Mouse (Mus musculus): ENCODE results near the gene Rtkn2. TPM values are rescaled to one million over a fixed set of nuclear protein-coding genes. Genes with fewer than 3 reads are reported as not detected.
A peak's percentile ranks its signal among the peaks of the same experiment; 100 is the strongest.

Rtkn2 gene
- polyA plus RNA-seq, 1 experiment = 0.05 TPM

DNA sequence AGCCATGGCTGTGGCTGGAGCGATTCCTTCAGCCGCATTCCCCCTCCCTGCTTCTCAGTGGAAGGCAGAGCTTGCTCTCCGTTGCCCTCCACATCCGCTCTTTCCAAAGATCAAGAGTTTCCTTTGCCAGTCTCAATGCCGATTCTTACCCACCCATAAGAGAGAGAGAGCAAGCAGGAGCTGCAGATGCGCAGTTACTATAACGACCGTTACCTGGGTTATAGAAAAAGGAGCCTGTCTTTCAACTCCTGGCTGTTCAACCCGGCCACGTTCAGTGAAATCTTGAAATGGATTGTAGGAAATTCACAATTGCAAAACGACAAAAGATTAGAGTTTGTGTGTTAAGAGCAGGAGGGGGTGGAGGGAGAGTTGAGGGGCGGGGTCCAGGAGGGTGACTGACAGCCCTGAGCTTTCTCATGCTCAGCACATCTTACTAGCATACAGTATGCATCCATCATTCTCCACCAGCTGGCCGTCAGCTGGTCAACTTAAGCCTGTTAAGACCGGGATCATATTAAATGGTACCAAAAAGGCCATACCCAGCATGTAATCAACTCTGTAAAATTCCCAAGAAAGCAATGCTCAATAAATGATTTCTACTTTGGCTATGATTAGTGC, 72.1 kb downstream of the Rtkn2 start:
- Histone ChIP-seq H3K36me3 (ENCODE audit: control insufficient read depth, insufficient read depth, low read length) (no peaks in the 10 kb centered on the region), H3K27ac (ENCODE audit: insufficient read depth, low read depth, low read length) (no peak overlapping the region), H3K4me1 (ENCODE audit: control insufficient read depth, insufficient read depth, low read length) (no peaks in the 10 kb centered on the region), H3K27me3 (replicated peaks; ENCODE audit: control insufficient read depth, insufficient read depth, low read length) (no peaks in the 10 kb centered on the region), H3K4me3 (ENCODE audit: insufficient read depth, low read depth, low read length) (no peak overlapping the region)
- TF ChIP-seq CTCF (conservative IDR thresholded peaks at IDR 0.05; ENCODE audit: insufficient read depth, insufficient read length, low read depth, low read length) (no peak), POLR2A (IDR thresholded peaks at IDR 0.05; ENCODE audit: low read depth, low read length) (no peak)
- DNase-seq = no peak
- WGBS = 93% methylated on average over 14 of the region's 14 CpGs

DNA sequence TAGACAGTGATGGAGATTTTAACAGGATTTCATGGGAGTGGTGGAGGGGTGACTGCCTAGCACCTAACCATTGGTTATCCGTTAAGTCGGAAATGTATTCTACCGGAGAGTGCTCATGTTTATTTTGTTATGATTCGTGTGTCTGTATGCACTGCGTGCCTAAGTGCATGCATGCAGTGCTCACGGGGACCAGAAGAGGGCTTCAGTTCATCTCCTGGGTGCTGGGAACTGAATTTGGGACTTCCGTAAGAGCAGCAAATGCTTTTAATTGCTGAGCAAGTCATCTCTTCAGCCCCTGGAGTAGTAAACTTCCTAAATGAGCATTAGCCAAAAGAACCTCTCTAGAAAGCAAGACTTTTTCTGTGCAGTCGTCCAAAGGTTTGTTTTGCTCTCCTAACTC, 72.9 kb downstream of the Rtkn2 start:
- no peak overlapping the region for H3K4me3 ChIP-seq (ENCODE audit: insufficient read depth, low read depth, low read length)
- TF ChIP-seq CTCF (conservative IDR thresholded peaks at IDR 0.05; ENCODE audit: insufficient read depth, insufficient read length, low read depth, low read length) (0 out of 2 replicates have a peak, but pooled peaks have one; percentile 14), POLR2A (IDR thresholded peaks at IDR 0.05; ENCODE audit: low read depth, low read length) (no peak)
- H3K36me3 ChIP-seq (ENCODE audit: control insufficient read depth, insufficient read depth, low read length) = no peaks in the 10 kb centered on the region
- 96% methylated on average over 8 of the region's 8 CpGs for WGBS
- H3K27me3 ChIP-seq (replicated peaks; ENCODE audit: control insufficient read depth, insufficient read depth, low read length) = no peaks in the 10 kb centered on the region
- H3K27ac ChIP-seq (ENCODE audit: insufficient read depth, low read depth, low read length) = no peak overlapping the region
- no peaks in the 10 kb centered on the region for H3K4me1 ChIP-seq (ENCODE audit: control insufficient read depth, insufficient read depth, low read length)
- no peak for DNase-seq

DNA sequence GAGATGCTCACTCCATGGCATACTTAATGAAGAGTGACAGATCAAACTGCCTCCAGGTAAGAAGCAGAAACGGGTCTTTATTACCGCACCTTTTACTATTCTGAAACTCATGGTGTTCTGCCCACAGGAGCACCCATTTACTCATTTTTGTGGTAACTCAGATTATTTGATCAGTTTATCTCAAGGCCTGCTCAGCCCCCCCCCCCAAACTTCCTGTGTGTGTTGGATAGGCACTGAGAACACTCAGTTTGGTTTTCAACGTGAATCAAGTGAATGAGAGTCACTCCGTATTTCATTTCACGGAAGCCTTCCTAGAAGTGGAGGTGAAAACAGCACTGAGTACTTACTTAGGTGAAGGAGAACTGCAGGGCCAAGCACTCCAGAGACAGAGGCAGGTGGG, 74.8 kb downstream of the Rtkn2 start:
- no peak overlapping the region for H3K4me3 ChIP-seq (ENCODE audit: insufficient read depth, low read depth, low read length)
- H3K4me1 ChIP-seq (ENCODE audit: control insufficient read depth, insufficient read depth, low read length) = no peaks in the 10 kb centered on the region
- DNase-seq = no peak
- H3K36me3 ChIP-seq (ENCODE audit: control insufficient read depth, insufficient read depth, low read length) = no peaks in the 10 kb centered on the region
- TF ChIP-seq CTCF (conservative IDR thresholded peaks at IDR 0.05; ENCODE audit: insufficient read depth, insufficient read length, low read depth, low read length) (no peak), POLR2A (IDR thresholded peaks at IDR 0.05; ENCODE audit: low read depth, low read length) (no peak)
- no peaks in the 10 kb centered on the region for H3K27me3 ChIP-seq (replicated peaks; ENCODE audit: control insufficient read depth, insufficient read depth, low read length)
- WGBS = 83% methylated on average over 5 of the region's 5 CpGs
- H3K27ac ChIP-seq (ENCODE audit: insufficient read depth, low read depth, low read length) = no peak overlapping the region

DNA sequence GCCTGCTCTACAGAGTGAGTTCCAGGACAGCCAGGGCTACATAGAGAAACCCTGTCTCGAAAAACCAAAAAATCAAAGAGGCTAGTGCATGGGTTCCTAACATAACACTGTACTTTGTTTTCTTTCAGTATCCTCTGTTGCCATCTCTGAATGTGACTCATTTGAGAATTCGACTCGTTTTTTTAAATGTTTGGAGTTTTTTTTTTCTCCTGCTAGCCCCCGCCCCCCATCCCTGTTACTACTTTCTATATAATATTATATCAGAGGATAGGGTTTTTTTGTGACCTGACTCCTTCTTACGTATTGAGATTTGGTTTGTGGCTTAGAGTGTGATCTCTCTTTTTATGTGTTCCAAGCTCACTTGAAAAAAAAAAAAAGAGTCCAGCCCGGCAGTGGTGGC, 75.3 kb downstream of the Rtkn2 start:
- Histone ChIP-seq H3K36me3 (ENCODE audit: control insufficient read depth, insufficient read depth, low read length) (no peaks in the 10 kb centered on the region), H3K4me1 (ENCODE audit: control insufficient read depth, insufficient read depth, low read length) (no peaks in the 10 kb centered on the region), H3K27me3 (replicated peaks; ENCODE audit: control insufficient read depth, insufficient read depth, low read length) (no peaks in the 10 kb centered on the region), H3K4me3 (ENCODE audit: insufficient read depth, low read depth, low read length) (no peak overlapping the region), H3K27ac (ENCODE audit: insufficient read depth, low read depth, low read length) (no peak overlapping the region)
- WGBS = 82% methylated on average over 6 of the region's 6 CpGs
- TF ChIP-seq POLR2A (IDR thresholded peaks at IDR 0.05; ENCODE audit: low read depth, low read length) (no peak), CTCF (conservative IDR thresholded peaks at IDR 0.05; ENCODE audit: insufficient read depth, insufficient read length, low read depth, low read length) (no peak)
- DNase-seq = no peak

DNA sequence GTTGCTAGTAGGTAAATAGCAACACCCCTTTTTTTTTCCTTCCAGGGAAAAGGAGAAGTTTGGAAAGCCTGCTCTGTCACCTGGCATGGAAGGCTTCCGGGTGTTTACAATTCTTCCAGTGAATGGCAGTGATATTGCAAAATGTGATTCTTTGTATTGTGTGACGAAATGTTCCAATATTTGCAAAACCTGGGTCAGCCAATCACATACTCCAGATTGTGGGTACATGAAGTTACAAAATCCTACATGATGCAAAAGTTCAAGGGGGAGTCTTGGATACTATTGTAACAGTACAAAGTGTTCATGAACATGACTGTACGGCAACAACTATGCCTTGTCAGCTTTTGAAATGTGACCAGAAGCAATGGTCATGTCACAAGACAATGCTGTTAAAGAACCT, 78.5 kb downstream of the Rtkn2 start:
- no peaks in the 10 kb centered on the region for H3K27me3 ChIP-seq (replicated peaks; ENCODE audit: control insufficient read depth, insufficient read depth, low read length)
- no peak overlapping the region for H3K27ac ChIP-seq (ENCODE audit: insufficient read depth, low read depth, low read length)
- no peaks in the 10 kb centered on the region for H3K4me1 ChIP-seq (ENCODE audit: control insufficient read depth, insufficient read depth, low read length)
- H3K4me3 ChIP-seq (ENCODE audit: insufficient read depth, low read depth, low read length) = no peak overlapping the region
- no peak for DNase-seq
- 91% methylated on average over 3 of the region's 3 CpGs for WGBS
- H3K36me3 ChIP-seq (ENCODE audit: control insufficient read depth, insufficient read depth, low read length) = no peaks in the 10 kb centered on the region
- TF ChIP-seq CTCF (conservative IDR thresholded peaks at IDR 0.05; ENCODE audit: insufficient read depth, insufficient read length, low read depth, low read length) = no peak
- no peak for TF ChIP-seq POLR2A (IDR thresholded peaks at IDR 0.05; ENCODE audit: low read depth, low read length)

DNA sequence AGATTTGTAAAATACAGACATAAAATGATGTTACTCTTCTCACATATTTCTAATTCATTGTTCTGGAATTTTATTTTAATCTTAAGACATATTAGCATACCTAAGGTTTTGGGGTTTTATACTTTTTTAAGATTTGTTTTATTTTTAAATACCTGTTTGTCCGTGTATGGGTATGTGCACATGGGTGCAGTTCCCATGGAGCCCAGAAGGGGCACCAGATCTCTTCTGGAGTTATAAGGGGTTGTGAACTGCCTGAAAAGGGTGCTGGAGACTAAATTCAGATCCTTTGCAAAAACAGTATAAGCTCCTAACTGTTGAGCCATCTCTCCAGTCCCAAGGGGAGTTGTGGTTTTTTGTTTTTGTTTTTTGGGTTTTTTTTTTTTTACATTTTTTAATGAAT, 79.0 kb downstream of the Rtkn2 start:
- Histone ChIP-seq H3K27ac (ENCODE audit: insufficient read depth, low read depth, low read length) (no peak overlapping the region), H3K4me3 (ENCODE audit: insufficient read depth, low read depth, low read length) (no peak overlapping the region), H3K4me1 (ENCODE audit: control insufficient read depth, insufficient read depth, low read length) (no peaks in the 10 kb centered on the region), H3K36me3 (ENCODE audit: control insufficient read depth, insufficient read depth, low read length) (no peaks in the 10 kb centered on the region), H3K27me3 (replicated peaks; ENCODE audit: control insufficient read depth, insufficient read depth, low read length) (no peaks in the 10 kb centered on the region)
- DNase-seq = no peak
- WGBS = 96% methylated on average over 1 of the region's 1 CpGs
- no peak for TF ChIP-seq POLR2A (IDR thresholded peaks at IDR 0.05; ENCODE audit: low read depth, low read length)
- no peak; the same call in 1 of the 2 replicates for TF ChIP-seq CTCF (conservative IDR thresholded peaks at IDR 0.05; ENCODE audit: insufficient read depth, insufficient read length, low read depth, low read length)

DNA sequence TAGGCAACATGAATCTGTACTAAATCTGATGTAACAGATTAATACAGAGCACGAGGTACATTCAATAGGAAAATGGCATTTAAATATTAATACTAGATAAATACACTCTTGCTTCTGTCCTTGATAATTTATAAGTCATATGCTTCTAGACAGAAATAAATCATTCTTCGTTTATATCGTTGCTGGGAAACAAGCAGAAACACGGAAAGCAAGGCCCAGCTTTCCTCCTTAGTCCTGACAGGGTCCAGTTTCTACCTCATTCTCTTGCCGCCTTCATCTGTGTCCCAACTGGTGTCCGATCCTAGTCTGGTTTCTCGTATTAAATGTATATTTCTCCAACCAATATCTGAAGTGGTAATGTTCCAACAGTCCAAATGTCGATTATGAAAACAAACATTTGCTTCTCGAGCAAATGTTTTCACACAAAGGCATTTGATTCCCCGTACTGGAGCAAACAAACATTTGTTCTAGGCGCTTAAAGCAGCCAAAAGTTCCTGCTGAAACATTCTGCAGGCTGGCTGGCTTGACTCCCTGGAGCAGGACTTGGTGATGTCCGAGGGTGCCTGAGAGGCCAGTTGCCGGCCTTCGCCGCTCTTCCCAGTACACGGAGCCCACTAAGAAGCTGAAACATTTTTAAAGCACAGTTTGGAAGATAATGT, 81.3 kb downstream of the Rtkn2 start:
- Histone ChIP-seq H3K27ac (ENCODE audit: insufficient read depth, low read depth, low read length) (peak overlapping the region; percentile 32; the same call in 1 of the 2 replicates), H3K36me3 (ENCODE audit: control insufficient read depth, insufficient read depth, low read length) (no peaks in the 10 kb centered on the region), H3K4me3 (ENCODE audit: insufficient read depth, low read depth, low read length) (no peak overlapping the region), H3K27me3 (replicated peaks; ENCODE audit: control insufficient read depth, insufficient read depth, low read length) (no peaks in the 10 kb centered on the region), H3K4me1 (ENCODE audit: control insufficient read depth, insufficient read depth, low read length) (no peaks in the 10 kb centered on the region)
- peak; percentile 11 for DNase-seq
- WGBS = 44% methylated on average over 16 of the region's 16 CpGs
- TF ChIP-seq CTCF (conservative IDR thresholded peaks at IDR 0.05; ENCODE audit: insufficient read depth, insufficient read length, low read depth, low read length) (no peak), POLR2A (IDR thresholded peaks at IDR 0.05; ENCODE audit: low read depth, low read length) (no peak)

Data from kidney, adult 2 months (tissue).